Mouse (Mus musculus): ENCODE measurements at regions not wholly inside any gene's neighbourhood (a gene's known extent, or its start where the extent isn't known, plus 50 kb on each side); places are given as distances from the start of the nearest gene placed in this dataset.

GRCm38 (mm10) chr1:88567198-88567597 lies 57.3 kb upstream of the Glrp1 start:
- TF ChIP-seq TAL1 (IDR thresholded peaks at IDR 0.05; ENCODE audit: low read length) (no peak), GATA1 (IDR thresholded peaks at IDR 0.05; ENCODE audit: low read length) (no peak)
